In genomic region chr1:190216621-190217020, GRCm38 (mm10) we compare ENCODE assay signal across 17 mouse cellular contexts.
"Had no signal": no experiment of that assay in that cellular context is flagged by ENCODE, and none has a peak within 500 bp of the region (broad histone marks: within the 10 kb centered on the region; RNA-seq: fewer than 3 reads in every experiment).

No protein-coding gene starts in this region.

- H3K4me2 ChIP-seq: liver, embryonic 12.5 days; lung, embryonic 14.5 days; midbrain, embryonic 12.5 days; neural tube, embryonic 13.5 days; neural tube, embryonic 15.5 days had no signal

- DNase-seq: lung, adult 18-20 months; lung, embryonic 14.5 days; lung, postnatal 10 days; lung, postnatal 4 days; right cerebral cortex, adult 18-20 months; right cerebral cortex, postnatal 25 days; right cerebral cortex, postnatal 4 days; spleen, adult 18-20 months; thymus, adult 18-20 months; thymus, postnatal 14 days; thymus, postnatal 36 days had no signal

- H3K36me3 ChIP-seq: liver, embryonic 12.5 days; midbrain, embryonic 12.5 days; neural tube, embryonic 13.5 days; neural tube, embryonic 15.5 days had no signal

- H3K4me3 ChIP-seq: liver, embryonic 12.5 days; midbrain, embryonic 12.5 days; myocyte; neural tube, embryonic 13.5 days; neural tube, embryonic 15.5 days had no signal

- ATAC-seq: liver, embryonic 12.5 days had no signal

- H3K27ac ChIP-seq: liver, embryonic 12.5 days; liver, embryonic 14.5 days; midbrain, embryonic 12.5 days; neural tube, embryonic 13.5 days; neural tube, embryonic 15.5 days had no signal

- H3K9me3 ChIP-seq: liver, embryonic 12.5 days; neural tube, embryonic 13.5 days; neural tube, embryonic 15.5 days had no signal

- H3K9ac ChIP-seq: liver, embryonic 12.5 days; liver, embryonic 14.5 days; lung, embryonic 14.5 days; midbrain, embryonic 12.5 days; neural tube, embryonic 13.5 days; neural tube, embryonic 15.5 days had no signal

- H3K4me1 ChIP-seq: liver, embryonic 12.5 days; neural tube, embryonic 15.5 days had no signal

- H3K27me3 ChIP-seq: liver, embryonic 12.5 days; midbrain, embryonic 12.5 days; neural tube, embryonic 13.5 days; neural tube, embryonic 15.5 days had no signal
